Mouse (Mus musculus): ENCODE data around the gene Nagk.

DNA sequence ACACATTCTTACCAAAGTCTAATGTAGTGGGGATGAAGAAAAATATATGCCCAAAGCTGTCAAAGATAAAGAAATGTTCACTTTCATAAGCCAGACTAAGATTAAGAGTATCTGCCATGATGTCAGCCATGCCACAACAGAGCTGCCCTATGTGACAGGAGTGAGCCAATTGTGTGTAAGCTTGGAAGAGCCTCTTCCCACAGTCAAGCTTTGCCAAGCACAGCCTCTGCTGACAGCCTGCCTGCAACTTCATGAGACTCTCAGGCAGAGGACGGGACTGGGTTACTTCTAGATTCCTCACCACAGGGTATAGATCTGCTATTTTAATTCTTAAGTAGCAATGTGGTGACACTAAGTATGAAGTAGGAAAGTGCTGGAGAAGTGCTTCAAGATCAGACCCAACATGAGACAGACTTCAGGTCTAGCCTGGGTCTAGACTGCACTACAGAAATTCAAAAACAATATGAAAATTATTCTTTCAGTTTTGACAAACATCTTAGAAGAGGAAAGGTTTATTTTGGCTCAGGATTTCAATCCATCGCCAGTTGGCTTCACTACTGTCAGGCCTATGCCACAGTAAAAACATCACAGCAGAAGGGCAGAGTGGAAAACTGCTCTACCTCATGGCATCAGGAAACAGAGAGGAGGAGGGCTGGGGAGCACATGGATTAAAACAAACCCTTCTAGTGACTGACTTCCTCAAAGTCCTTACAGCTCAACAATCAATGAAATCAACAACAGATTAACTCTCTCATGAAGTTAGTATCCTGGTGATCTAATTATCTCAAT lies 26.1 kb downstream of the Nagk start:
- TF ChIP-seq POLR2A (IDR thresholded peaks at IDR 0.05; ENCODE audit: insufficient read depth, low read depth, low read length): no peak
- no peak for TF ChIP-seq CTCF (IDR thresholded peaks at IDR 0.05)
- TF ChIP-seq EP300 (IDR thresholded peaks at IDR 0.05; ENCODE audit: insufficient read depth, low read depth, low read length): no peak

Data from heart, adult 2 months (tissue).